Mouse (Mus musculus) brain, embryonic 14.5 days (tissue): ENCODE measurements at regions not wholly inside any gene's neighbourhood (a gene's known extent, or its start where the extent isn't known, plus 50 kb on each side); places are given as distances from the start of the nearest gene placed in this dataset.

Experiments used
- CTCF ChIP-seq: fragments of 200-500 bp; IDR thresholded peaks from 2 replicates; pipeline ENCODE4 v1.5.1; 2012; ENCODE audit warnings: inconsistent platforms, mild to moderate bottlenecking, moderate library complexity, borderline replicate concordance; ENCODE audit not compliant: insufficient read depth, insufficient read length; ENCODE audit errors: extremely low read depth
- POLR2A ChIP-seq: fragments of 200-500 bp; IDR thresholded peaks from 2 replicates; pipeline ENCODE4 v1.6.1; 2012; ENCODE audit warnings: mild to moderate bottlenecking, inconsistent platforms, borderline replicate concordance; ENCODE audit not compliant: poor library complexity, insufficient read depth, insufficient read length, severe bottlenecking; ENCODE audit errors: extremely low read depth

DNA sequence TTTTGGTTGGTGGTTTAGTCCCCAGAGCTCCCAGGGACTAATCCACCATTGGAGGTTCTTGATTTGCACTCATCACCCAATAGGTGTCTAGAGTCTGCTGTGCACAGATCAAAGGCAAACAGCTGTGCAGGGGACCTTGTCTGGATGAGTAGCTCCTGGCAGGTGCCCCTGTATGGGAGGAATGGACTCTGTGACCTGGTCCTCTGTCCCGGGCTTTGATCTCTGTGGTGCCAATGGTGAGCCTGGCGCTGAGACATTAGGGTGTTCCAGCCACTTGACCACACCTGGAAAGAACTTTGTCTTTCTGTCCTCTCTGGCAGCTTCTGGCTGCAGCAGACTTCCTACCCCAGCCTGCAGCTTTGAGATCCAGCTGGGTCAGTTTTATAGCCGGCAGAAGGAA lies 64.4 kb downstream of the Fam43a start:
- TF ChIP-seq POLR2A, result no peak
- no peak for TF ChIP-seq CTCF
